Mouse (Mus musculus): ENCODE data around the gene Sidt2.

DNA sequence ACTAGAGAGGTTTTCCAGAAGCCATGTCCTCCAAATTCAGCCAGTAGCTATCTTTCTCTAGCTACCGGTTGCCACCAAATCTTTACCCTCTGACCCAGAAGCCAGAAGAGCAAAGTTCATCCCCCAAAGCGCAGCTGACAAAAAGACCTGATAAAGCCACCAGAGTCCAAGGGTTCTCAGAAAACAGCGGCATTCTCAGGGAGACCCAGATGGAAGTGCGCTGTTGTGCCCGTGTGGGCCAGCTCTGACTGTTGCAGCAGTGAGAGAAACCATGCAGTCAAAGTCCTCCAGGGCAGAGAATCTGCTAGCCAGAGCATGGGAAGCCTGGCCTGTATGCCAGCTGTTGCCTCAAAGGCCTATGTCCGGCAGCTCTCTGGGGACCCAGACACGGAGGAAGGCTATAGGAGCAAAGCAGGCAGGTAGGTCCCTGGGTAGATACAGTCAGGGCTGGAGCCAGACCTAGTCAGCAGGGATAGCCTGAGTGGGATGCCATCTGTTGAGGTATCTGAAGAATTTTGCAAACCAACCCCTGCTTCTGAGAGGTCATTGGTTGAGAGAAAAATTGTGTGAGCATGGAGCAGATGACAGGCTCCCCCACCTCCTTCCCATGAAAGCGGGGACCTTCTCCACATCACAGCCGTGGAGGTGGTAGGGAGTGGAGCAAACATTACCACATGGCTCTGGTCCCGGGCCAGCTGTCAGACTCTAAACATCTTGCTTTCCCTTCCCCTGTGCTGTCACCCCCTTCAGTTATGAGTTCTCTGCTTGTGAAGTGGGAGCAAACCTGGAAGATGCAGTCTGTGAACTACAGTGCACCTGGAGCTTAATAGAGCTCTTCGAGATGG, 22.3 kb downstream of the Sidt2 start:
- TF ChIP-seq FLI1 (IDR thresholded peaks at IDR 0.05; ENCODE audit: low read length) (no peak), GATA1 (IDR thresholded peaks at IDR 0.05; ENCODE audit: borderline replicate concordance, low read length) (no peak)

All from megakaryocyte, embryonic 14.5 days (primary cell).